Mouse (Mus musculus) left cerebral cortex, postnatal 36 days (tissue): Measurements from ENCODE around the gene Rasa2. TPM values are rescaled to one million over a fixed set of nuclear protein-coding genes. Genes with fewer than 3 reads are reported as not detected.

Experiments used
- DNase-seq, 2 experiments: peaks; one replicate each; pipeline ENCODE4 v3.0.0; 2021 to 2022; ENCODE audit warnings: low spot score in 2 of 2, mixed read lengths in 1 of 2
- intact Hi-C: fragments of 180-260 bp; cut with DNase I; formaldehyde crosslinking; loops from one replicate; pipeline ENCODE4 v1.15.1; 2025
- total RNA-seq, 2 experiments: library from RNA; stranded (reverse); gene quantifications; 2 replicates each; pipeline ENCODE4 v1.2.3; 2021

The Rasa2 gene
- total RNA-seq, 2 experiments from 2014 or later = 31.0 to 32.4 TPM

- intact Hi-C loops = no loop called here
- DNase-seq = no peak
Observed at GRCm38 (mm10) chr9:96502856-96503610, 128.4 kb downstream of the Rasa2 start.

GRCm38 (mm10) chr9:96501217-96501616 is 130.2 kb downstream of the Rasa2 start:
- intact Hi-C loops = no loop called here
- no peak for DNase-seq

- no peak for DNase-seq
- intact Hi-C loops = no loop called here
Observed at GRCm38 (mm10) chr9:96493212-96493611, 138.2 kb downstream of the Rasa2 start.

- DNase-seq = no peak
- intact Hi-C loops = no loop called here
Observed at GRCm38 (mm10) chr9:96491810-96492209, 139.6 kb downstream of the Rasa2 start.

Other genes starting within 250 kb of the Rasa2 start
- gene Rnf7, start 152.9 kb downstream of the Rasa2 start, total RNA-seq = 10 to 100 TPM; 56.2 to 63.1 TPM
- not detected for gene Gm28729, start 106.4 kb downstream of the Rasa2 start, total RNA-seq
- gene Zbtb38, start 121.2 kb upstream of the Rasa2 start, total RNA-seq = 10 to 100 TPM; 55.4 to 66.0 TPM